Mouse (Mus musculus) ES-E14 (cell line): ENCODE results near the gene Gaa. TPM values are rescaled to one million over a fixed set of nuclear protein-coding genes. Genes with fewer than 3 reads are reported as not detected.

ENCODE experiments used
- DNase-seq: peaks from one replicate; pipeline ENCODE4 v3.0.0-alpha.2; 2013; ENCODE audit warnings: low read depth, low spot score
- H3K27ac ChIP-seq: 2 replicates; pipeline ENCODE4 v1.5.1; 2012; ENCODE audit warnings: low read depth, mild to moderate bottlenecking, low read length, moderate library complexity, mixed read lengths; ENCODE audit not compliant: poor library complexity, insufficient read depth, severe bottlenecking
- H3K36me3 ChIP-seq: 2 replicates; pipeline ENCODE4 v1.6.1; 2012; ENCODE audit warnings: mild to moderate bottlenecking, low read length, moderate library complexity, mixed read lengths; ENCODE audit not compliant: control insufficient read depth, poor library complexity, insufficient read depth, severe bottlenecking
- H3K4me1 ChIP-seq, 2 experiments: fragments of 150-350 bp in 1 of 2; sonication (generic) in 1 of 2; 2 replicates each; pipeline ENCODE4 v1.6.1; 2012; ENCODE audit warnings: low read length in 2 of 2, mild to moderate bottlenecking in 1 of 2, mixed read lengths in 1 of 2; ENCODE audit not compliant: control insufficient read depth in 2 of 2, insufficient read depth in 2 of 2, poor library complexity in 1 of 2
- H3K4me3 ChIP-seq, 2 experiments: fragments of 150-350 bp in 1 of 2; sonication (generic) in 1 of 2; 2 replicates each; pipeline ENCODE4 v1.5.1; 2012; ENCODE audit warnings: low read length in 2 of 2, low read depth in 1 of 2, mild to moderate bottlenecking in 1 of 2, mixed read lengths in 1 of 2; ENCODE audit not compliant: insufficient read depth in 1 of 2, poor library complexity in 1 of 2, severe bottlenecking in 1 of 2
- H3K9ac ChIP-seq: 2 replicates; pipeline ENCODE4 v1.6.1; 2012; ENCODE audit warnings: low read depth, mild to moderate bottlenecking, low read length, mixed read lengths; ENCODE audit not compliant: poor library complexity, insufficient read depth, severe bottlenecking
- H3K9me3 ChIP-seq: fragments of 150-350 bp; sonication (generic); 2 replicates; pipeline ENCODE4 v1.6.1; 2012; ENCODE audit warnings: low read depth, mild to moderate bottlenecking, low read length; ENCODE audit not compliant: control insufficient read depth, insufficient read depth
- CHD2 ChIP-seq: IDR thresholded peaks from 2 replicates; pipeline ENCODE4 v1.6.1; 2014; ENCODE audit warnings: mild to moderate bottlenecking, low read depth, low read length, inconsistent platforms
- HCFC1 ChIP-seq: IDR thresholded peaks from 2 replicates; pipeline ENCODE4 v1.6.1; 2012; ENCODE audit warnings: low read length, inconsistent platforms, borderline replicate concordance; ENCODE audit not compliant: insufficient read depth
- MAFK ChIP-seq: IDR thresholded peaks from 2 replicates; pipeline ENCODE4 v1.6.1; 2014; ENCODE audit warnings: mild to moderate bottlenecking, low read depth, low read length, inconsistent platforms; ENCODE audit not compliant: insufficient read depth
- ZC3H11A ChIP-seq: IDR thresholded peaks from 2 replicates; pipeline ENCODE4 v1.6.1; 2012; ENCODE audit warnings: low read depth, mild to moderate bottlenecking, inconsistent platforms, low read length, borderline replicate concordance
- ZNF384 ChIP-seq: IDR thresholded peaks from 2 replicates; pipeline ENCODE4 v1.6.1; 2012; ENCODE audit warnings: low read depth, low read length, inconsistent platforms
- in situ Hi-C, 2 experiments: fragments of 600-800 bp; cut with MboI; formaldehyde crosslinking; loops; one replicate each; pipeline ENCODE4 v1.15.1; 2025; ENCODE audit warnings: low sequenced_read_pairs in 2 of 2, inconsistent platforms in 1 of 2; ENCODE audit not compliant: unreplicated experiment in 2 of 2
- total RNA-seq: library from RNA; depleted of rRNA; stranded (reverse); fragments of 300-350 nt; gene quantifications from 2 replicates; pipeline ENCODE4 v1.2.3, GENCODE M21; 2012

Gene Gaa
- total RNA-seq, 1 experiment, result 69.3 TPM

GRCm38 (mm10) chr11:119224926-119225325 is 42.8 kb upstream of the Gaa start:
- no peaks in the 10 kb centered on the region for H3K9me3 ChIP-seq
- DNase-seq, result no peak
- H3K9ac ChIP-seq, result no peak overlapping the region
- in situ Hi-C loops, result no loop called here
- no peak overlapping the region for H3K27ac ChIP-seq
- H3K4me3 ChIP-seq, result no peak overlapping the region
- no peaks in the 10 kb centered on the region for H3K36me3 ChIP-seq
- no peak for TF ChIP-seq MAFK
- no peak for TF ChIP-seq ZC3H11A
- no peak for TF ChIP-seq HCFC1
- no peak for TF ChIP-seq CHD2
- TF ChIP-seq ZNF384, result no peak
- H3K4me1 ChIP-seq, result peaks cover 0 to 12% of the 10 kb centered on the region in 2 experiments; a peak in 2 of 4 replicates

- Histone ChIP-seq H3K4me3 (no peak overlapping the region), H3K9ac (no peak overlapping the region), H3K36me3 (no peaks in the 10 kb centered on the region), H3K9me3 (no peaks in the 10 kb centered on the region), H3K4me1 (peaks cover 0 to 7% of the 10 kb centered on the region in 2 experiments; a peak in 1 of 4 replicates), H3K27ac (no peak overlapping the region)
- in situ Hi-C loops, result no loop called here
- TF ChIP-seq ZNF384 (no peak), CHD2 (no peak), MAFK (no peak), HCFC1 (no peak), ZC3H11A (no peak)
- no peak for DNase-seq
Observed at GRCm38 (mm10) chr11:119225634-119226033, 42.1 kb upstream of the Gaa start.

GRCm38 (mm10) chr11:119227591-119227990 is 40.1 kb upstream of the Gaa start:
- TF ChIP-seq HCFC1 (no peak), ZC3H11A (no peak), MAFK (no peak), ZNF384 (no peak), CHD2 (no peak)
- Histone ChIP-seq H3K9me3 (no peaks in the 10 kb centered on the region), H3K9ac (peak overlapping the region; percentile 77), H3K27ac (no peak overlapping the region), H3K4me1 (peaks cover 0 to 3% of the 10 kb centered on the region in 2 experiments; a peak in 1 of 4 replicates), H3K4me3 (peak overlapping the region; percentile 70 to 80), H3K36me3 (no peaks in the 10 kb centered on the region)
- in situ Hi-C loops, result no loop called here
- no peak for DNase-seq

GRCm38 (mm10) chr11:119228091-119228781 is 39.5 kb upstream of the Gaa start, which contains the start of the genes Tbc1d16 and Ccdc40:
TSS of gene Tbc1d16 (minus strand) at chr11:119228499.
TSS of gene Ccdc40 (plus strand) at chr11:119228572.
- peaks cover 0 to 3% of the 10 kb centered on the region in 2 experiments; a peak in 1 of 4 replicates for H3K4me1 ChIP-seq
- TF ChIP-seq HCFC1 (no peak), CHD2 (no peak), MAFK (peak; percentile 96)

More at GRCm38 (mm10) chr11:119228091-119228781, 39.5 kb upstream of the Gaa start, which contains the start of the genes Tbc1d16 and Ccdc40:
- Histone ChIP-seq H3K27ac (no peak within 1 kb of the TSS), H3K9ac (peak within 1 kb of the TSS; percentile 77), H3K36me3 (no peaks in the 10 kb centered on the region), H3K4me3 (peak within 1 kb of the TSS; percentile 70 to 80), H3K9me3 (no peaks in the 10 kb centered on the region)
- in situ Hi-C loops, result no loop called here
- DNase-seq, result no peak
